Mouse (Mus musculus): ENCODE data around the gene Kdm6a. TPM values are rescaled to one million over a fixed set of nuclear protein-coding genes. Genes with fewer than 3 reads are reported as not detected.

The Kdm6a gene
- 57.7 and 63.1 TPM in 2 replicates for total RNA-seq (2017)

DNA sequence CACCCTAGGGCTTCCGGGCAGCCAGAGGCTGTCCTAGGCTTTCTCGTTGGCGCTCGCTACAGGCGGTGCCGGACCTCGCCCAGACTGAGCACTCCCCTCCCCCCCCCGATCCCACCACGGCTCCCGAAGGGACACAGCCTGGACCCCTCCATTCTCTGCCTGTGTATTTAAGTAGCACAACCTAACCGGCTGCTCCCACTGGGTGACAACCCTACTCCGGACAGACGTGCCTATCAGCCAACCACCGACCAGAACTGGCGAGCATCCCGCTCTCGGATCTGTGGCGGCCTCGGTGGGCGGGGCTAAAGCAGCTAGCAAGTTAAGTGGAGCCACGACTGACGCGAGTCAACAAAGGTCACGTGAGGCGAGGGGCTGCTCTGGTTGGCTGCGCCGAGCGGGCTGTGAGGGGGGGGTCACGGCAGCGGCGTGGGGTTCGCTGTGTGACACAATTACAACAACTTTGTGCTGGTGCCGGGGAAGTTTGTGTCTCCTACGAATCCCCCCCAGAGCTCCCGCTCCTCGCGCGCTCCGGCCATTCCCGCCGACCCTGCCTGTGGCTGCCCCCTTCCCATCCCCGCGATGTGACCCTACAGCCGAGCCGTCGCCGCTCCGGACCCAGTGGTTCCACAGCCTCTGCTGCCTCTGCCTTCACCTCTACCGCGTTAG lies at the start of gene Kdm6a:
Gene Kdm6a, plus strand, starts transcription at position 384 of the 666 bp plus-strand sequence.
- peak; percentile 90 for ATAC-seq (replicated peaks; ENCODE audit: low read depth, poor library complexity, severe bottlenecking)

DNA sequence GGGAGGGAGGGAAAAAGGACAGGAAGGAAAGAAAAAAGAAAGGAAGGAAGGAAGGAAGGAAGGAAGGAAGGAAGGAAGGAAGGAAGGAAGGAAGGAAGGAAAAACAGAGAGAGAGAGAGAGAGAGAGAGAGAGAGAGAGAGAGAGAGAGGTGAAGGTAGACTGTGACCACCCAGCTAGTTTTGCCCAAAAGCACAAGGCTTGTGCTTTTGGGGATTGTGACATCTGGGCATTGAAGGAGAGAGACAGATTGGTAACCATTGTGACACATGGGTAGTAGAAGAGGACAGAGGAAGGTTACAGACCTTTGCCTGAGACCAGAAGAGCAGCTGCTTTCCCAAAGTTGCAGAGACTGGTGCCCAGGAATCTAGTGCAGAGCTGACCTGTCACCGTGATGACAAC lies 16.8 kb upstream of the Kdm6a start, which contains the start of gene Dusp21:
Gene Dusp21, plus strand, starts transcription at position 301 of the 400 bp plus-strand sequence.
- ATAC-seq (replicated peaks; ENCODE audit: low read depth, poor library complexity, severe bottlenecking) = no peak

DNA sequence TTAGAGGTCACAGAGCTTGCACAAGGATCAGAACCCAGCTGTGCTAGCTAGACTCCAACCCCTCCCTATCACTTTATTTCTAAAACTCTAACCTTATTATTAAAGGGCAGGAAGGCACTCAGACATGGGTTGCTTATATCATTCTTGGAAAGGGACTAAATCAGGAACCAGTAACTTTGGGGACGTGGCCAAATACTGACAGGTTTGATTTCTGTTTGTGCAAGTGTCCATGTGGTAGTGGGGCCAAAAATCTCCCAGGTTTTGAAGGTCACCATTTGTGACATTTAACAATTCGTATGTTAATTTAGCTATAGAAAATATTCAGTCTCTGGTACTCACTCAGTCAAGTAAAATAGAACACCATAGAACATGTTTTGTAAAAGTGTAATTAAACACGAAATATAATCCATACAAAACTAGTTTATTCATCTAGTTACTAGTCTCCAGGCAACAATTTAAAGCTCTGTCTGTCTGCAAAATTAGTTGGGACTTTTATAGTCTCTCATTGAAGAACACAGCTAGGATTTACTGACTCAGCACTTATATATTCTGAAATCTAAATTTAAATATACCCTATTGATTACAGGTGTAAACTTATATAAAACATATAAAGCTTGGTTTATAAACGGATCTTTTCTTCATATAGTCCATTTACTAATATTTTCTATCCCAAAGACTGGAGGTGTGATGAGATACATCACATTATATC lies 1.5 kb upstream of the Kdm6a start:
- no peak for ATAC-seq (replicated peaks; ENCODE audit: low read depth, poor library complexity, severe bottlenecking)

DNA sequence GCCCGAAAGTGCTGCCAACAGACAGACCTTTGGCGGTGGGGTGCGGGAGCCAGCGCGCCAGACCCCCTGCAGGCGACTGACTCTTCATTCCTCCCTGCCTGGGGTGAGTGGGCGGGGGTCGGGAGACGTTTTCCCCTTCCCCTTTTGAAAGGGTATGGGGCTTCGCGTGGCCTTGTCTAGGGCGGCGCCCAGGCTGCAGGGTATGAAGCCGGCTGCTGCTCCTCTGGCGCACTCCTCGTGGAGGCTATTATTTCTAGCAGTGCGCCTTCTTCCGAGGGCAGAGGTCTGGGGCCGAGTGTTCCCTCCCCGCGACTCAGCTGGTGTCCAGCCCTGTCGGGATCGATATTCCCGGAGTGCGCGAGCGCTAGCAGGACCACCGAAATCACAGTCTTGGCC lies 581 bp upstream of the Kdm6a start:
- ATAC-seq (replicated peaks; ENCODE audit: low read depth, poor library complexity, severe bottlenecking) = peak; percentile 36

DNA sequence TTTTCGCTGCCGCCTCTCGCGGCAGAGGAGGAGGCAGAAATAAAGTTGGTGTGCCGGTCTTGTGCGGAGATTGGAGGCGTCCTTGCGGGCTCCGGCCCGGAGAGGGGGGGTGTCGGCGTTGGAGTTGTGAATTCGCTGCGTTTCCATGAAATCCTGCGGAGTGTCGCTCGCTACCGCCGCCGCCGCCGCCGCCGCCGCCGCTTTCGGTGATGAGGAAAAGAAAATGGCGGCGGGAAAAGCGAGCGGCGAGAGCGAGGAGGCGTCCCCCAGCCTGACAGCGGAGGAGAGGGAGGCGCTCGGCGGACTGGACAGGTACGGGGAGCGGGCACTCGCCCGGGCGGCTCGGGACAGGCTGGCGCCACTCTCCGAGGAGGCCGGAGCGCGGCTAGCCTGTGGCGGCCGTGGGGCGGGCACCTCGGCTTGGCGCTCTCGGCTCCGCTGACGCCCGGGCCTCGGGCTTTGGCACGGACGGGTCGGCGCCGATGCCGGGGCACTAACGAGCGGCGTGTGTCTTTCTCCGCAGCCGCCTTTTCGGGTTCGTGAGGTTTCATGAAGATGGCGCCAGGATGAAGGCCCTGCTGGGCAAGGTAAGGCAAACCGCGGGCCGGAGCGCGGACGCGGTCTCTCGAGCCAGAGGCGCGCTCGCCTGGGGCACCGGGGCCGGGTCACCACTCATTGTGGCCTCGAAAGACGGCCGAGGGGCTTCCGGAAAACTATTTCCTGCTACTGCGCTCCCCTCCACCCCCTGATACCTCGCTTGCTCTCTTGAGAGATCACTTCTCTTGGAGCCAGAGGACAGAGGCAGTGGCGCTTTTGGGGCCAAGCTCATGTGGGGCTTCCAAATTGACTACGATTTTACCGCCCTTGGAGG lies 721 bp downstream of the Kdm6a start:
- ATAC-seq (replicated peaks; ENCODE audit: low read depth, poor library complexity, severe bottlenecking) = 0 out of 2 replicates have a peak, but pooled peaks have one; percentile 3

DNA sequence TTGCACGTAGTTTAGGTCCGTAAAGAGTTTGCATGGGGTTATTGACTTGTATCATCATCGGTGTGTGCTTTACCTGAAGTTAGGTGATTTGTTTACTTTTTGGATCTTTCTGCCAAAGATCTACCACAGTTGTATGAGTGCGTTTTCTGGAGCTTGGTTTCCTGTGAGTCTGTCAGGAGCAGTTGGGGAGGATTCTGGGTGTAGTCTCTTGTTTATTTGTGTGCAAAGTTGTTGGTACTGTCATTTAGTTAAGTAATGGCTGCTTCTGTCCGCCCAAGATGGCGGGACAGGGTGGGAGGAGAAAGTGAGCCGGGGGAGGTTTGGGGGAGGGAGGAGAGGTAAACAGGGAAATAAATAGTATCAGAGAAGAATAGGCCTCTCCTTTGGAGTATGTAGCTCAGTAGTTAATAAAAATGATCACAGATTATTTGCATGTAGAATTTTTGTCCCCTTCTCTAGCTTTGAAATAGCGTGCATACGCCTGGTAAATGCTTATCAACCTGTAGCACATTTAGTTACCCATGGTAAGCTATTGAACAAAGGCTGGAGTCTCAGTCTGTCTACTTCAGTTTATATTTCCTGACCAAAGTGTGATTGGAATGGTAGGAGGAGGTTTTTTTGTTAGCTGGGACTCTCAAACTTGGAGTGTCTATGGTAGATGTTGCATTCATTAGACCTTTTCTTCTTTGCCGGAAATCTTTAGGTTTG lies 1.7 kb downstream of the Kdm6a start:
- peak; percentile 30; the same call in 1 of the 2 replicates for ATAC-seq (replicated peaks; ENCODE audit: low read depth, poor library complexity, severe bottlenecking)

DNA sequence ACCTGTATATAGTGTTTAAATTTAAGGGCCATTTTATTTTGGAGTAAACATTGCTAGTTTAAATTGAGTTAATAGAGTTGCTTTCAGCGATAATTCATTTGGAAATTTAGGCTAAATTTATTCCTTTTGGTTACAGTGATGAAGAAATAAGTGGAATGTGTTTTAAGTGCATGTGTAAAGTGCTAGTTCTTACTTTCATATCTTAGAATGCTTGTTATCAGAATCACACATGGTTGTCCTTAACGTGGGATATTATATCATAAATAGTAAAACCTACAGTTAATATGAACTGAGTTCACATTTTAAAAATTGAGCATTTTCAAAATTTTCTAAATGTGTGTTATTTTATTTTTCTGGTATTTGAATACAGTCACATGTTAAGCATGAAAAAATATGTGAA lies 2.7 kb downstream of the Kdm6a start:
- ATAC-seq (replicated peaks; ENCODE audit: low read depth, poor library complexity, severe bottlenecking) = no peak

DNA sequence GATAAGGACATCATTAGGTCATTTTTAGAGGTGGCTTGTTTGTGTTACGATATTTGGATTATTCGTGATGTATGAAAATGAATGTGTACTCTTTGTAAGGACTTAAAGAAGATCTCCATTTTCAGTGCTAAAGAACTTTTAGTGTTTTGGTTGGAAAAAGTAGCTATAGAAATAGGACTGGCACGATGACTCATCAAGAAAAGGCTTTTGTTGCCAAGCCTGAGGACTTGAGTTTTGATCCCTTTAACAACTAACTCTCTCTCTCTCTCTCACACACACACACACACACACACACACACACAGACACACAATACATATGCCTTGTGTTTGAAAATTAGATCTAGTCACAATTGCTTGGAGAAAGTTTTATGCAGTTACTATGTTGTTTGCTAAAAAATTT lies 4.6 kb downstream of the Kdm6a start:
- no peak for ATAC-seq (replicated peaks; ENCODE audit: low read depth, poor library complexity, severe bottlenecking)

DNA sequence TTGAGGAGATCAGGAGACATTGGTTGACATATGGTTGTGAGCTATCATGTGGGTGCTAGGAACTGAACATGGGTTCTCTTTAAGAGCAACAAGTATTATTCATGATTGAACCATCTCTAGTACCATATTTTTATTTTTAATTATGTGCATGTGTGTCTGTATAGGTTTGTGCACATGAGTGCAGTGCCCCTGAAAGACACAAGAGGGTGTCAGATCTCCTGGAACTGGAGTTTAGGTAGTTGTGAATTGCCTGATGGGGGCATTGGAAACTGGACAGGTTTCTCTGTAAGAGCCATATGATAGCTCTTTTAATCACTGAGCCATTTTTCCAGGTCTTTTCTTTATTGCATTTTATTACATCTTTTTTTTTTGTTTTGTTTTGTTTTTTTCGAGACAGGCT lies 6.6 kb downstream of the Kdm6a start:
- no peak; the same call in 1 of the 2 replicates for ATAC-seq (replicated peaks; ENCODE audit: low read depth, poor library complexity, severe bottlenecking)

DNA sequence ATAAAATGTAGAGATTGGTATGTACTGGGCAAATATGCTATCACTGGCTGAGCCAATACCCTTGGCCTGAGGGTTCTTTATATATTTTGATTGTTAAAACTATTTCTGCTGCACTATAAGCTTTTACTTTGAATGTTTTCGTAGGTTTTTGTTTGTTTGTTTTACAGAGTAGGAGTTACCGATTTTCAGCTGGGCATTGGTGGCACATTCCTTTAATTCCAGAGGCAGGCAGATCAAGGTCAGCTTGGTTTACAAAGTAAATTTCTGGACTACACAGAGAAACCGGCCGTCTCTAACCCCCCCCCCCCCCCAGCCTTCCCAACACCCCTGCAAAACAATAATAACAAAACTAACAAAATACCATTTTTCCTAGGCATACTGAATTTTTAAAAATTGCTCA lies 12.5 kb downstream of the Kdm6a start:
- no peak for ATAC-seq (replicated peaks; ENCODE audit: low read depth, poor library complexity, severe bottlenecking)

DNA sequence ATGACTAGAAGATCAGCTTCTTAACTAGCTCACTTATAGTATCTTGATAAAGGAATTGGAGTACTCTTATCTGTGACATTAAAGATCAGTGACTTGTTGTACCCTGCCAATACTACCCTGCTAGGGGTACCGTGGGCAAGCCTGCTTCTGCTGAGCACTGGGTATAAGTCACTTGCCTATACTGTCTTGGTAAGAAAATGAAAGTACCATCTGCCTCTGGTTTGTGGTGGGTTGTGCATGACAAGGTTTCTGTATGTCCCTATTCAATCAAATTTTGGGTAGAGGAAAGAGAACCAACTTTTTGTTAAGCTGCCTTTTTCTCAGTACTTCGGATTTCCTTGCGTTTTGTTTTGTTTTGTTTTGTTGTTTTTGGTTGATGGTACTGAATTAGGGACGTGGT lies 15.4 kb downstream of the Kdm6a start:
- 0 out of 2 replicates have a peak, but pooled peaks have one; percentile 37 for ATAC-seq (replicated peaks; ENCODE audit: low read depth, poor library complexity, severe bottlenecking)

DNA sequence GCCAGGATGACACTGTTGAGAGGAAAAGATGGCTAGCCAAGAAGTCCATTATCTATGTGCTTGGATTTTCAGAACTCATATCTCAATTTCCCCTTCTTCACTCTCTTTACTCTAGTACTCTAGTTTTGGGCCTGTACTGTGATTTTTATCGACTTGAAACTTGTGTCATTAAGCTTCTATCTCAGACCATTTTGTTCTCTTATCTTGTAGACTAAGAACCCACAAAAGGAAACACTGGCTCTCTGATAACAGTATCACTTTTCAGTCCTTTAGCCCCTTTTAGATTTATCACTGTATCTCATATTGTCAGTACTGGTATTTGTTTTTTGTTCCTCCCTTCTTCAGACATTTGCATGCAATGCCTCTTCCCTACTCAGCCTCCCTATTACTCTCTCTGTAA lies 17.1 kb downstream of the Kdm6a start:
- ATAC-seq (replicated peaks; ENCODE audit: low read depth, poor library complexity, severe bottlenecking) = peak; percentile 57

DNA sequence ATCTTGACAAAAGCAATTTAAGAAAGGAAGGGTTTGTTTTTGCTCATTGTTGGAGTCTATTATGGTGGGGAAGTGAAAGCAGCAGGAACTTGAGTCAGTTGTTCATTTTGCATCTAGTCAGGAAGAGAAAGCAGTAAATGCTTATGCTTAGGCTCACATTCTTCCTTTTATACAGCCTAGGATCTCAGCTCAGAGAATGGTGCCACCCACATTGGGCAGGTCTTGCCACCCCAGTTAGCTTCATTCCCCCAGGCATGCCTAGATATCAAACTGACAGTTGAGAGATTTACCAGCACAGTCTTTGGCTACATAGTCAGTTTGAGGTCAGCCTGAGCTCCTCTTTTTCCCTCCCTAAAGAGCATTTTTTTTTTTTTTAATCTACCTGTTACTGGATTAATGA lies 24.8 kb downstream of the Kdm6a start:
- ATAC-seq (replicated peaks; ENCODE audit: low read depth, poor library complexity, severe bottlenecking) = peak; percentile 78

DNA sequence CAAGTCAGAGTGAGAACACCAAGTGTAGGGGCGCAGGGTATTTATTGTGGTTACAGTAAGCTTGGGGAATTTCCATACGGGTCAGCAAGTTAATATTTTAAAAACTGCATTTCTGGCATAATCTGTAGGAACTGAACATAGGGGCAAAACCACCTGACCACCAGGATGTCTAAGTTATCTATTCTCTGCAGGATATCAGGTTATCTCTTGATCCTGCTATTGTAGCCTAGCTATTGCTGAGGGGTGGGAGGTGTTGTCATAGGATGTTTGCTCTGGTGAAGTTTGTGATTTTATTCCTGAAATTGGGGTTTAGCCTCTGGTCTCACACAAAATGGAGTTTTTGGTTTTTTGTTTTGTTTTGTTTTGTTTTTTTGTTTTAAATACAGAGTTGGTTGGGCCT lies 25.9 kb downstream of the Kdm6a start:
- no peak for ATAC-seq (replicated peaks; ENCODE audit: low read depth, poor library complexity, severe bottlenecking)

DNA sequence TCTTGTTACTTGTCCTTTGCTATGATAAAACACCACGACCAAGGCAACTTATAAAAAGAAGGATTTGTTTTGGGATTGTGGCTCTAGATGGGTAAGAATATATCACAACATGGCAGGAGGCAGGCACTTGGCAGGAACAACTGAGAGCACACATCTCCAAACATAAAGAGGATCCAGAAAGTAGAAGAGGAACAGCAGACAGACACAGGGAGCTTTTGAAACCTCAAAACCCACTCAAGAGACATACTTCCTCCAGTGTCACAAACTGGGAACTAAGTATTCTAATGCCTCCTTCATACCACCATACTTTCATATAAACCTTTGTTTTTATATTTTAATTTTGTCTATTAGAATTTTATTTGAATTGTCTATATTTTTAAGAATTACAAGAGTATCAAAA lies 77.2 kb downstream of the Kdm6a start:
- peak; percentile 47; the same call in 1 of the 2 replicates for ATAC-seq (replicated peaks; ENCODE audit: low read depth, poor library complexity, severe bottlenecking)

DNA sequence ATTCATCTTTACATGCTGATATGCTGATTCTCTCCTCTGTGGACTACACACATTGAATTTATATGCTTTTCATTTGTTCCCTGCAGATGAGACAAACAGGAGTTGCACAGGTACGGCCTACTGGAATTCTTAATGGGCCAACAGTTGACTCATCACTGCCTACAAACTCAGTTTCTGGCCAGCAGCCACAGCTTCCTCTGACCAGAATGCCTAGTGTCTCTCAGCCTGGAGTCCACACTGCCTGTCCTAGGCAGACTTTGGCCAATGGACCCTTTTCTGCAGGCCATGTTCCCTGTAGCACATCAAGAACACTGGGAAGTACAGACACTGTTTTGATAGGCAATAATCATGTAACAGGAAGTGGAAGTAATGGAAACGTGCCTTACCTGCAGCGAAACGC lies 88.2 kb downstream of the Kdm6a start:
- no peak for ATAC-seq (replicated peaks; ENCODE audit: low read depth, poor library complexity, severe bottlenecking)

DNA sequence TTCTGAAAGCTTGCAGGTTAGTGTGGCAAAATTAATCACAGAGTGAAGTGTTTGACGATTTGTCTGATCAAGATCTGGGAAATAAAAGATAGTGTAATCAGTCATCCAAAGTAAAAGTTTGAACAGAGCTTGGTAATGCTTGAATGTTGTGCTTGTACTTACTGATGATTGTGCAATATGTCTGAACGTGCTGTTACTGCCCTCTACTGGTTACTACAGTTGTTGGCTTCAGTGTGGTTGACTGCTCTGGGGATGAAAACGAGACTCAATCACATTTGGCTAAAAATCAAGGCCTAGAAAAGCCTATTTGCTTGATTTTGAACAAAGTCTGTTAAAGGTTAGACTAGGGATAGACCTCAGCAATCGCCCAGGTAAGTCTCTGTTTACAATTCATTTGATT lies 92.4 kb downstream of the Kdm6a start:
- peak; percentile 92 for ATAC-seq (replicated peaks; ENCODE audit: low read depth, poor library complexity, severe bottlenecking)

DNA sequence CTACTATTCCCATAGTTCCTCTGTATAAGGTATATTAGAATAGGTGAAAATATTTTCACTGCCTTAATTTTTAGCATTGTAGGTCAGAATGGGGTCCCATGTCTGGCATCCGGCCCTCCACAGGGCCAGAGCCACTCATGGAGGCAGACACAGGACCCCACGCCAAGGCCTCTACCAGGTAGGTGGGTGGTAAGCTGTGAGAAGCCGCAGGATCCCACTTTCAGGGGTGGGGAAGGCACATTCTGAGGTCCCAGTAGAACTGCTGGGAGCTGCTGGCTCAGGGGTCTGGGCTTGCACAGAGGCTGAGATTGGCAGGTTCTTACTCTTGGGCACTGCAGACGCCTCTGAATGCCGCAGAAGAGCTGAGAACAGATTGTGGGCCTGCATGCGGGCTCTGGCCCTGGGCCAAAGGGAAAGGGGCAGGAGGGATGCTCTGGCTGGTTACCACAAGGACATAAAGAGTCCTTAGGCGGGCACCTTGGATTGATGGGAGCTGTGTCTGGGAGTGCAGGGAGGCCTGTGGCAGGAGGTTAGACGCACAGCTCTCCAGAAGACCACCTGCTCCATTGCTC lies 95.9 kb downstream of the Kdm6a start:
- no peak for ATAC-seq (replicated peaks; ENCODE audit: low read depth, poor library complexity, severe bottlenecking)

DNA sequence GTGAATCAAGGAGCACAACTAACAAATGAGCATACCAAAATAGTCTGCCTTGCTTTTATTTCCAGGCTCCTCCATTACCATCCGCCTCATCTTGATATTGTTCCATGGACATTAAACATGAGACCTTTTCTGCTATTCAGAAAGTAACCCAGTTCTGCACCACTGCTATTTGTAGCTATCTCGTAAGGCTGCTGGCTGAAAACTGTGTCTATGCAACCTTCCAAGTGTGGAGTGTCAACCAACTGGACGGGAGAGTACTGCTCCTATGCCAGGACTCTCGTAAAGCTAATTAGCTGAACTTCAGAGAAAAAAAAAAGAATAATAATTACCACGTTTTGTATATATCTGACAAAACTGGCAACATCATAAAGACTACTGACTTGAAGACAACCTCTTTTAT lies 116.2 kb downstream of the Kdm6a start:
- no peak for ATAC-seq (replicated peaks; ENCODE audit: low read depth, poor library complexity, severe bottlenecking)

DNA sequence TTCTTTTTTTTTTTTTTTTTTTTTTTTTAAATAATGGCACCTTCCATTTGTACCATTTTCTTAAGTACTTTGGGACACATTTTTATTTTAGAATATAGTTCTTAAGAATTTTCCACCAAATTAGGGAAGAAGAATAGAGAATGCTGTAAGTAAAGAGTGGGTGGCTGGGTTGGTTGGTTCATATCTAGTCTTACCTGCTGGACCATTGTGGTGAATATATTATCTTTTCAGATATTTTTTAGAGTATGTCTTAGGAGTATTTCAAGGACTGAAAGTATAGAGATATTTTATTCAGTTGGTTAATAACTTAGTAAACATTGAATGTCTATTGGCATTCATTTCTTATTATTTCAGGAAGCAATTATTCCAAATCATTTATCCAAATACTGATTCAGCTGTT lies 117.8 kb downstream of the Kdm6a start:
- ATAC-seq (replicated peaks; ENCODE audit: low read depth, poor library complexity, severe bottlenecking) = no peak
